Mouse (Mus musculus) ES-Bruce4 (cell line): ENCODE data around the gene Ubac2. TPM values are rescaled to one million over a fixed set of nuclear protein-coding genes. Genes with fewer than 3 reads are reported as not detected.

Source experiments
- H3K27ac ChIP-seq: 2 replicates; pipeline ENCODE4 v1.5.1; 2012; ENCODE audit warnings: low read length, inconsistent platforms; ENCODE audit not compliant: insufficient read depth
- H3K27me3 ChIP-seq: 2 replicates; pipeline ENCODE4 v1.6.1; 2012; ENCODE audit warnings: mild to moderate bottlenecking, low read length, inconsistent platforms; ENCODE audit not compliant: control insufficient read depth, poor library complexity, insufficient read depth, severe bottlenecking
- H3K36me3 ChIP-seq: 2 replicates; pipeline ENCODE4 v1.6.1; 2012; ENCODE audit warnings: inconsistent platforms, mild to moderate bottlenecking, low read length, moderate library complexity; ENCODE audit not compliant: control insufficient read depth, poor library complexity, insufficient read depth, severe bottlenecking
- H3K4me1 ChIP-seq: one replicate; pipeline ENCODE4 v1.8.1; 2011; ENCODE audit warnings: low read length; ENCODE audit not compliant: control insufficient read depth, insufficient read depth
- H3K4me3 ChIP-seq: 2 replicates; pipeline ENCODE4 v1.5.1; 2011; ENCODE audit warnings: low read depth, mild to moderate bottlenecking, low read length
- H3K9ac ChIP-seq: 2 replicates; pipeline ENCODE4 v1.6.1; 2012; ENCODE audit warnings: low read depth, mild to moderate bottlenecking, inconsistent platforms; ENCODE audit not compliant: poor library complexity, severe bottlenecking
- H3K9me3 ChIP-seq: replicated peaks from 2 replicates; pipeline ENCODE4 v1.6.1; 2012; ENCODE audit warnings: mild to moderate bottlenecking, low read length, inconsistent platforms; ENCODE audit not compliant: control insufficient read depth, poor library complexity, insufficient read depth, severe bottlenecking
- CTCF ChIP-seq: IDR thresholded peaks from one replicate; pipeline ENCODE4 v1.8.1; 2011; ENCODE audit warnings: low read depth, low read length
- EP300 ChIP-seq: IDR thresholded peaks from 2 replicates; pipeline ENCODE4 v1.6.1; 2011; ENCODE audit warnings: low read depth, low read length; ENCODE audit not compliant: insufficient read depth
- POLR2A ChIP-seq: IDR thresholded peaks from one replicate; pipeline ENCODE4 v1.8.1; 2011; ENCODE audit warnings: low read length; ENCODE audit not compliant: insufficient read depth
- polyA plus RNA-seq: library from polyadenylated mRNA; stranded (reverse); fragments of >200 nt; gene quantifications from 2 replicates; pipeline ENCODE4 v1.2.4, GENCODE M21; 2011; ENCODE audit warnings: low read depth; ENCODE audit not compliant: missing spikeins, insufficient read depth, insufficient read length

The Ubac2 gene
- polyA plus RNA-seq, 1 experiment, result 42.2 TPM

- Histone ChIP-seq H3K27ac (no peak overlapping the region), H3K27me3 (no peaks in the 10 kb centered on the region), H3K4me3 (no peak overlapping the region), H3K9me3 (no peaks in the 10 kb centered on the region), H3K9ac (no peak overlapping the region), H3K36me3 (no peaks in the 10 kb centered on the region), H3K4me1 (no peaks in the 10 kb centered on the region)
- TF ChIP-seq CTCF (no peak), EP300 (no peak), POLR2A (no peak)
These were observed 80.5 kb downstream of the Ubac2 start for GRCm38 (mm10) chr14:121958751-121959537.

GRCm38 (mm10) chr14:121959538-121959980 lies 81.1 kb downstream of the Ubac2 start:
- no peaks in the 10 kb centered on the region for H3K4me1 ChIP-seq
- no peak overlapping the region for H3K9ac ChIP-seq
- no peak for TF ChIP-seq POLR2A
- TF ChIP-seq EP300, result no peak
- no peak for TF ChIP-seq CTCF
- H3K27ac ChIP-seq, result no peak overlapping the region
- H3K27me3 ChIP-seq, result no peaks in the 10 kb centered on the region
- no peak overlapping the region for H3K4me3 ChIP-seq
- no peaks in the 10 kb centered on the region for H3K9me3 ChIP-seq
- no peaks in the 10 kb centered on the region for H3K36me3 ChIP-seq

GRCm38 (mm10) chr14:121960031-121960430 lies 81.6 kb downstream of the Ubac2 start:
- no peaks in the 10 kb centered on the region for H3K27me3 ChIP-seq
- H3K36me3 ChIP-seq, result no peaks in the 10 kb centered on the region
- no peaks in the 10 kb centered on the region for H3K9me3 ChIP-seq
- no peaks in the 10 kb centered on the region for H3K4me1 ChIP-seq
- no peak for TF ChIP-seq EP300
- no peak for TF ChIP-seq CTCF
- TF ChIP-seq POLR2A, result no peak
- no peak overlapping the region for H3K27ac ChIP-seq
- no peak overlapping the region for H3K9ac ChIP-seq
- H3K4me3 ChIP-seq, result no peak overlapping the region

DNA sequence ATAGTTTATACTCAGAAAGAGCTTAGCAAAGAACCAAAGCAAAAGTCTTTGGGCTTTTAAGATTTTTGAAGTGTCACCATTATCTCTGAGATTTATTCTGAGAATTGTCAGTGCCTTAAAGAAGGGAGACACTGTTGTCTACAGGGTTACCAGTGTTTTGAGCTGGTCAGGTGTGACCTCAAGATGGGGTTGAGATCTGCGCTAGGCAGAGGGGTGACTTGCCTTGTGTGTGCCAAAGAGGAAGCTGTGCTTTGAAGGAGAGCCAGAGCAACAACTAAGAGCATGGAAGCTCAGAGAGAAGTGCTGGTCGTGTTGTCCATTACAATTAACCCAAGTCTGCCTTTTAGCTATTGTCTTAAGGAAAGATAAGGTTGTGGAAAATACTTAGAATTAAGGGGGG lies 82.1 kb downstream of the Ubac2 start:
- Histone ChIP-seq H3K36me3 (no peaks in the 10 kb centered on the region), H3K9me3 (no peaks in the 10 kb centered on the region), H3K9ac (no peak overlapping the region), H3K27me3 (no peaks in the 10 kb centered on the region), H3K4me3 (no peak overlapping the region), H3K27ac (no peak overlapping the region), H3K4me1 (no peaks in the 10 kb centered on the region)
- TF ChIP-seq CTCF, result no peak
- TF ChIP-seq EP300, result no peak

DNA sequence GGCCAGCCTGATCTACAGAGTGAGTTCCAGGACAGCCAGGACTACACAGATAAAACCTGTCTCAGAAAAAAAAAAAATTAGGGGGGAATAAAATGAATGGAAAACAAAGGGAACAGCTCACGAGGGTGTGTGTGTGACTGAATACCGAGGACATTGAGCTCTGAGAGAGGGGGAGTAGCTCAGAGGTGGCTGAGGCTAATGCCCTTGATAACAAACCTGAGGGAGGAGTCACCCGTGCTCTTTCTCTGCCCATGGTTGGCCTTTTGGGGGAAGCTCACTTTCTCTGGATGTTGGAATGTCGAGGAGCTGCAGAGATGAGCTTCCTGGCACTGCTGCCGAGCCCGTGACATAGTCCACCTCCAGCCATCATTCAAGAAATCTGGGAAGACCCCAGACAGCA lies 82.6 kb downstream of the Ubac2 start:
- TF ChIP-seq POLR2A, result no peak
- TF ChIP-seq EP300, result no peak
- TF ChIP-seq CTCF, result no peak
- Histone ChIP-seq H3K36me3 (no peaks in the 10 kb centered on the region), H3K27ac (no peak overlapping the region), H3K27me3 (no peaks in the 10 kb centered on the region), H3K9me3 (no peaks in the 10 kb centered on the region), H3K9ac (no peak overlapping the region), H3K4me3 (no peak overlapping the region), H3K4me1 (no peaks in the 10 kb centered on the region)

- Histone ChIP-seq H3K27ac (no peak overlapping the region), H3K36me3 (no peaks in the 10 kb centered on the region), H3K4me3 (no peak overlapping the region), H3K9me3 (no peaks in the 10 kb centered on the region), H3K27me3 (no peaks in the 10 kb centered on the region), H3K4me1 (no peaks in the 10 kb centered on the region), H3K9ac (no peak overlapping the region)
- TF ChIP-seq POLR2A, result no peak
- no peak for TF ChIP-seq CTCF
- TF ChIP-seq EP300, result no peak
These were observed 83.2 kb downstream of the Ubac2 start for GRCm38 (mm10) chr14:121961496-121962127.
